Mouse (Mus musculus) hindbrain, postnatal 0 days (tissue): ENCODE data around the gene Cend1. TPM values are rescaled to one million over a fixed set of nuclear protein-coding genes. Genes with fewer than 3 reads are reported as not detected.
A peak's percentile ranks its signal among the peaks of the same experiment; 100 is the strongest.

ENCODE experiments used
- ATAC-seq: fragments of 200-750 bp; cut with Nextera tagmentation; 2 replicates; pipeline ENCODE4 v1.8.0; 2017; ENCODE audit warnings: mild to moderate bottlenecking, moderate TSS enrichment, moderate library complexity
- DNase-seq: peaks from one replicate; pipeline ENCODE4 v3.0.0-alpha.2; 2015; ENCODE audit warnings: low spot score
- H3K27ac ChIP-seq: fragments of 300-500 bp; sonication (generic); 2 replicates; pipeline ENCODE4 v1.5.1; 2014; ENCODE audit warnings: mild to moderate bottlenecking
- H3K27me3 ChIP-seq: fragments of 300-500 bp; sonication (generic); 2 replicates; pipeline ENCODE4 v1.6.1; 2014; ENCODE audit warnings: low read length, mixed read lengths; ENCODE audit not compliant: insufficient read depth
- H3K36me3 ChIP-seq: fragments of 300-500 bp; sonication (generic); 2 replicates; pipeline ENCODE4 v1.6.1; 2014; ENCODE audit warnings: low read length, mixed read lengths; ENCODE audit not compliant: insufficient read depth
- H3K4me1 ChIP-seq: fragments of 300-500 bp; sonication (generic); 2 replicates; pipeline ENCODE4 v1.6.1; 2014; ENCODE audit warnings: antibody characterized with exemption, low read length, mixed read lengths; ENCODE audit not compliant: insufficient read depth
- H3K4me2 ChIP-seq: fragments of 300-500 bp; sonication (generic); 2 replicates; pipeline ENCODE4 v1.6.1; 2014; ENCODE audit warnings: low read depth, mild to moderate bottlenecking, low read length, moderate library complexity, mixed read lengths
- H3K4me3 ChIP-seq: fragments of 300-500 bp; sonication (generic); 2 replicates; pipeline ENCODE4 v1.5.1; 2014; ENCODE audit warnings: low read length
- H3K9ac ChIP-seq: fragments of 300-500 bp; sonication (generic); replicated peaks from 2 replicates; pipeline ENCODE4 v1.6.1; 2014; ENCODE audit warnings: mild to moderate bottlenecking, low read length, moderate library complexity, mixed read lengths
- H3K9me3 ChIP-seq: fragments of 300-500 bp; sonication (generic); 2 replicates; pipeline ENCODE4 v1.6.1; 2016; ENCODE audit warnings: low read length, mixed read lengths
- CTCF ChIP-seq: IDR thresholded peaks from 2 replicates; pipeline ENCODE4 v1.5.1; 2016; ENCODE audit warnings: antibody characterized with exemption, control low read depth, low read depth
- WGBS: fragments of 180-500 bp; shearing (Covaris S2); extraction: QIAGEN DNeasy Blood & Tissue Kit; methylation state at CpG from one replicate; pipeline ENCODE4 v1.1.7; 2014; 5-methylcytosine and 5-hydroxymethylcytosine counted together
- polyA plus RNA-seq: library from polyadenylated mRNA; unstranded; fragments of >200 nt; fragmentation: Nextera tagmentation; extraction: Ambion mirVana; gene quantifications from 2 replicates; pipeline ENCODE4 v1.2.1, GENCODE M21; 2015
- total RNA-seq: library from RNA; depleted of rRNA; stranded (reverse); fragments of >200 nt; gene quantifications from 2 replicates; pipeline ENCODE4 v1.2.3, GENCODE M21; 2014

Cend1 gene
- total and polyA plus RNA-seq, 2 experiments from 2014 or later: 246 to 255 TPM

DNA sequence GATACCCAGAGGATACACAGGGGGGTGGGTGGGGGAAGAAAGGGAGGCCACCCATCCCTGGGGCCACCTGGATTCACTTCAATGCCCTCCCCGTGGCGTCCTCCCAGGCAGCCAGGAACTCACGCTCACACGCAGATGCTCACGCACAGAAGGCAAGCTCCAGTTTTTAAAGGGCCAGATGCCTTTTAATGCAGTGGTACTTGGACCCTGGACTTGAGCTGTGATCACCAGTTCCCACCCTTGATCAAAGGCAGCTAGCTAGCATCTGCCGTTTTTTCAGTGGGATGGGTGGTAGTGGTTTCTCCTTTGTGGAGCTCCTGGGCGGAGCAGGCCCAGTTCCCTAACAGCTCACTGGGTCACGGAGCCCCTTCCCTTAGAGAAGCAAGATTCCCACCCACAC is 5.2 kb upstream of the Cend1 start:
- Histone ChIP-seq H3K36me3 (peaks cover 16% of the 10 kb centered on the region; the same call in 1 of the 2 replicates), H3K27me3 (no peaks in the 10 kb centered on the region), H3K27ac (peak overlapping the region; percentile 79), H3K4me1 (peaks cover 27% of the 10 kb centered on the region), H3K9ac (peak overlapping the region; percentile 56), H3K9me3 (no peaks in the 10 kb centered on the region), H3K4me3 (peak overlapping the region; percentile 48), H3K4me2 (peak overlapping the region; percentile 90)
- DNase-seq (peak; percentile 82), ATAC-seq (no peak)
- 10% methylated on average over 8 of the region's 8 CpGs for WGBS
- no peak for TF ChIP-seq CTCF

DNA sequence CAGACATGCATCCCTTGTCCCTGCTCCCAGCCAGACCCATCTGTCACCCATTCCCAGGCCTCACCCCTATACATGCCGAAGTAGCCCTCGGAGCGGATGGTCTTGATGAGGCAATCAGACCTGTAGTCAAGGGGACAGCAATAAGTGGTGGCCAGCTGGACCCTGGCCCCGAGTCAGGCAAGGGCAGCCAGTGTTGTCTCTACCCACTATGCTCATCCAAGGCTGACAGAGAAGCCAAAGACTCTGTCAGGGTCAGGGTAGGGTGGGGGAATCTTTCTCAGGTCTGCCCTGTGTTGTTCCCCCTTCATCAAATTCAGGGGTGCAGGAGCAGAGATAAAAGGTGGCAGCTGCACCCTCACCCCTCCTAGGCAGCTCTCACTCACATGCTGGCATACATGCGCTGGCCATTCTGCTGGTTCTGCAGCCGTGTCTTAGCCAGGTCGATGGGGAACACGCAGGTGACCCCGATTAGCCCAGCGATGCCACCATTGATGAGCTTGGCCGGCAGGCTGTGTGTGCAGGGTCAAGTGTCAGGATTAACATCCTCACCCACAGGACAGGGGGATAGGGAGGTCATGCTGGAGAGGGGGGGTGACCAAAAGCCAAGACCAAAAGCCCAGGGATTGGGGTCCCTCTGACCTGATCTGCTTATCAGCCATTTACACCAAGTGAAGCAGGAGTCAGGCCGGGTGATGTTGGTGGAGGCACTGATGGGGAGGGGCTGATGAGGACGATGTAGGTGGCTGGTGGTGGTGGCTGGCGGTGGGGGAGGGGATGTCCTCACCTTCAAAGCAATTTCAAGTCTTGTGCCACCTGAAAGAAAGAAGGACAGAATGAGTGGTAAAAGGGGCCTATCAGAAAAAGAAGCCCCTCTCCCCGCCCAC is 4.5 kb upstream of the Cend1 start:
- peaks cover 27% of the 10 kb centered on the region for H3K4me1 ChIP-seq
- TF ChIP-seq CTCF: no peak
- WGBS: 66% methylated on average over 15 of the region's 15 CpGs

GRCm38 (mm10) chr7:141432741-141433516 is 3.6 kb upstream of the Cend1 start:
- no peak for DNase-seq
- Histone ChIP-seq H3K9me3 (no peaks in the 10 kb centered on the region), H3K4me1 (peaks cover 27% of the 10 kb centered on the region)

More for the DNA sequence above, 4.5 kb upstream of the Cend1 start:
- no peaks in the 10 kb centered on the region for H3K9me3 ChIP-seq
- ATAC-seq (no peak), DNase-seq (no peak)
- peak overlapping the region; percentile 48 for H3K4me3 ChIP-seq
- peaks cover 16% of the 10 kb centered on the region; the same call in 1 of the 2 replicates for H3K36me3 ChIP-seq
- H3K27me3 ChIP-seq: no peaks in the 10 kb centered on the region
- H3K4me2 ChIP-seq: peak overlapping the region; percentile 90
- peak overlapping the region; percentile 56 for H3K9ac ChIP-seq
- H3K27ac ChIP-seq: peak overlapping the region; percentile 79

DNA sequence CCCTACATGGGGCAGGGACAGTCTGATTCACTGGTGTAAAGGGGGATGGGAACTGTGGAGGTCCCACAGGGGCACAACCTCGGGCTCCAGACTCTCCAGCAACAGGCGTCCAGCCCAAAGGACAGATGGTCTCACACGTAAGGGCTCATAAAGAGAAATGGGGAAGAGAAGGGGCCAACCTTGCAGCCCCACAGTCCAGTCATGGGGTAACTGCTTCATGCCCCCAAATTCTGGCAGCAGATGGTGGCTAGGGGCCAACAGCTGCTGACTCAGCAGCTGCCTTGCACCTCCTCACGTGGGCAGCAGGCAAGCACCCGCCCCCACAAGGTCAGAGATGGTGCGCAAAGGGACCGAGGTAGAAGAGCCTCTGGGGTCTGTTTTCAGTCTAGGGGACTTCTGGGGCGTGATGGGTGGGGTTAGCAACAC is 2.9 kb upstream of the Cend1 start:
- peak overlapping the region; percentile 52; the same call in 1 of the 2 replicates for H3K27ac ChIP-seq
- peaks cover 16% of the 10 kb centered on the region; the same call in 1 of the 2 replicates for H3K36me3 ChIP-seq
- H3K4me3 ChIP-seq: no peak overlapping the region
- H3K9ac ChIP-seq: no peak overlapping the region
- ATAC-seq (no peak), DNase-seq (no peak)
- no peaks in the 10 kb centered on the region for H3K9me3 ChIP-seq
- 71% methylated on average over 8 of the region's 8 CpGs for WGBS
- TF ChIP-seq CTCF: no peak
- no peak overlapping the region for H3K4me2 ChIP-seq
- peaks cover 27% of the 10 kb centered on the region for H3K4me1 ChIP-seq
- H3K27me3 ChIP-seq: no peaks in the 10 kb centered on the region

More at GRCm38 (mm10) chr7:141432741-141433516, 3.6 kb upstream of the Cend1 start:
- 72% methylated on average over 6 of the region's 6 CpGs for WGBS
- Histone ChIP-seq H3K4me3 (no peak overlapping the region), H3K27ac (peak overlapping the region; percentile 52), H3K9ac (peak overlapping the region; percentile 56; the same call in 1 of the 2 replicates), H3K36me3 (peaks cover 16% of the 10 kb centered on the region; the same call in 1 of the 2 replicates), H3K27me3 (no peaks in the 10 kb centered on the region), H3K4me2 (peak overlapping the region; percentile 90)
- no peak for TF ChIP-seq CTCF
- ATAC-seq: no peak

- no peak for ATAC-seq
- 89% methylated on average over 19 of the region's 19 CpGs for WGBS
- H3K27me3 ChIP-seq: no peaks in the 10 kb centered on the region
- TF ChIP-seq CTCF: no peak
- H3K36me3 ChIP-seq: peaks cover 16% of the 10 kb centered on the region; the same call in 1 of the 2 replicates
- no peaks in the 10 kb centered on the region for H3K9me3 ChIP-seq
- H3K4me2 ChIP-seq: no peak overlapping the region
- no peak overlapping the region for H3K4me3 ChIP-seq
- peaks cover 25% of the 10 kb centered on the region for H3K4me1 ChIP-seq
- DNase-seq: no peak
- no peak overlapping the region for H3K9ac ChIP-seq
- H3K27ac ChIP-seq: no peak overlapping the region
Observed at GRCm38 (mm10) chr7:141431434-141432185, 2.3 kb upstream of the Cend1 start.

- peaks cover 16% of the 10 kb centered on the region; the same call in 1 of the 2 replicates for H3K36me3 ChIP-seq
- H3K4me3 ChIP-seq: no peak overlapping the region
- 98% methylated on average over 9 of the region's 9 CpGs for WGBS
- H3K27me3 ChIP-seq: no peaks in the 10 kb centered on the region
- ATAC-seq (no peak), DNase-seq (no peak)
- no peak for TF ChIP-seq CTCF
- peaks cover 20% of the 10 kb centered on the region for H3K4me1 ChIP-seq
- no peak overlapping the region for H3K4me2 ChIP-seq
- H3K9ac ChIP-seq: no peak overlapping the region
- H3K27ac ChIP-seq: no peak overlapping the region
- H3K9me3 ChIP-seq: no peaks in the 10 kb centered on the region
Observed at GRCm38 (mm10) chr7:141430585-141431240, 1.4 kb upstream of the Cend1 start.
